Mouse (Mus musculus) cortical plate, adult 2 months (tissue): ENCODE results near the gene Axin2.

Source experiments
- CTCF ChIP-seq: fragments of 200-500 bp; IDR thresholded peaks from 2 replicates; pipeline ENCODE4 v1.5.1; 2011; ENCODE audit warnings: mild to moderate bottlenecking, control low read depth, low read length; ENCODE audit not compliant: insufficient read depth; ENCODE audit errors: extremely low read depth
- POLR2A ChIP-seq: fragments of 200-500 bp; IDR thresholded peaks from 2 replicates; pipeline ENCODE4 v1.6.1; 2011; ENCODE audit warnings: mild to moderate bottlenecking, low read length, control low read depth; ENCODE audit not compliant: insufficient read depth; ENCODE audit errors: extremely low read depth

DNA sequence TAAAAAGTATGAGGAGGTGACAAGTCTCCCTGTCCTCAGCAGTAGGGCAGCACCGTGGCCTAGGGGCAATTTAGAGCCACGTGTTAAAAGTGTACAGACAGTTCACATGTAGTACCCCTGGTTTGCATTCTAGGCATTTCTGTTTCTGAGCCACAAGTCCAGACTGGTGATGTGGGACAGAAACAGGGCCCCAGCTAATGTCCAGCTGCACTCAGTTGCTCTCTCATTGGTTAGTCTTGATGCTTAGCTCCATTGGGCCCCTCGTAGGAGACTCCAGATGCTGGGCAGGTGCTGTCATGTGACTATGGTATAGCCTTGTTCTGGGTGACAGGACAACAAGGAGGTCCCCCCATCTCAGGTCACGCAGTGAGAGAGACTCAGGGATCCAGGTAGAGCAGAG lies 9.0 kb downstream of the Axin2 start:
- TF ChIP-seq CTCF (no peak), POLR2A (no peak)
